Mouse (Mus musculus) liver, adult 2 months (tissue): ENCODE measurements at regions not wholly inside any gene's neighbourhood (a gene's known extent, or its start where the extent isn't known, plus 50 kb on each side); places are given as distances from the start of the nearest gene placed in this dataset.

ENCODE experiments used
- DNase-seq: peaks from one replicate; pipeline ENCODE4 v3.0.0-alpha.2; 2011; ENCODE audit warnings: low read depth, low spot score; ENCODE audit errors: extremely low read depth
- H3K27ac ChIP-seq: fragments of 200-500 bp; replicated peaks from 2 replicates; pipeline ENCODE4 v1.5.1; 2012; ENCODE audit warnings: low read depth, mild to moderate bottlenecking, control low read depth, inconsistent platforms, low read length; ENCODE audit not compliant: insufficient read depth
- H3K27me3 ChIP-seq: fragments of 200-500 bp; 2 replicates; pipeline ENCODE4 v1.6.1; 2012; ENCODE audit warnings: mild to moderate bottlenecking, moderate library complexity, low read length, inconsistent platforms; ENCODE audit not compliant: control insufficient read depth, insufficient read depth
- H3K36me3 ChIP-seq: fragments of 200-500 bp; 2 replicates; pipeline ENCODE4 v1.6.1; 2012; ENCODE audit warnings: low read length, inconsistent platforms; ENCODE audit not compliant: control insufficient read depth, insufficient read depth
- H3K4me1 ChIP-seq: fragments of 200-500 bp; 2 replicates; pipeline ENCODE4 v1.6.1; 2011; ENCODE audit warnings: low read length; ENCODE audit not compliant: control insufficient read depth, insufficient read depth
- H3K4me3 ChIP-seq: fragments of 200-500 bp; 2 replicates; pipeline ENCODE4 v1.5.1; 2011; ENCODE audit warnings: low read depth, mild to moderate bottlenecking, control low read depth, low read length, moderate library complexity; ENCODE audit not compliant: insufficient read depth
- H3K79me2 ChIP-seq: fragments of 200-500 bp; 2 replicates; pipeline ENCODE4 v1.6.1; 2012; ENCODE audit warnings: inconsistent platforms, mild to moderate bottlenecking, low read length, moderate library complexity; ENCODE audit not compliant: control insufficient read depth, insufficient read depth
- H3K9ac ChIP-seq: fragments of 200-500 bp; 2 replicates; pipeline ENCODE4 v1.6.1; 2012; ENCODE audit warnings: low read depth, mild to moderate bottlenecking, control low read depth, inconsistent platforms, low read length
- CTCF ChIP-seq: fragments of 200-500 bp; IDR thresholded peaks from 2 replicates; pipeline ENCODE4 v1.5.1; 2011; ENCODE audit warnings: low read depth, low read length, control low read depth
- POLR2A ChIP-seq: fragments of 200-500 bp; IDR thresholded peaks from 2 replicates; pipeline ENCODE4 v1.6.1; 2011; ENCODE audit warnings: low read length, control low read depth; ENCODE audit not compliant: insufficient read depth; ENCODE audit errors: extremely low read depth
- WGBS: fragments of 180-500 bp; shearing (Covaris S2); methylation state at CpG from one replicate; pipeline ENCODE4 v1.1.7; 2018; 5-methylcytosine and 5-hydroxymethylcytosine counted together

- Histone ChIP-seq H3K36me3 (no peaks in the 10 kb centered on the region), H3K4me3 (no peak overlapping the region), H3K4me1 (peaks cover 19% of the 10 kb centered on the region), H3K27me3 (no peaks in the 10 kb centered on the region), H3K9ac (no peak overlapping the region), H3K79me2 (no peaks in the 10 kb centered on the region), H3K27ac (no peak overlapping the region)
- no peak for TF ChIP-seq POLR2A
- no peak for TF ChIP-seq CTCF
- no peak for DNase-seq
- whole genome bisulfite sequencing: 72% methylated on average over 2 of the region's 2 CpGs
Observed at GRCm38 (mm10) chr3:148679121-148679520, 311.2 kb downstream of the Adgrl2 start.

GRCm38 (mm10) chr3:148676025-148676424 lies 314.3 kb downstream of the Adgrl2 start:
- WGBS: 97% methylated on average over 2 of the region's 2 CpGs
- TF ChIP-seq CTCF (no peak), POLR2A (no peak)
- no peak overlapping the region for H3K4me3 ChIP-seq
- no peak for DNase-seq
- peaks cover 9% of the 10 kb centered on the region for H3K4me1 ChIP-seq
- H3K27me3 ChIP-seq: no peaks in the 10 kb centered on the region
- no peaks in the 10 kb centered on the region for H3K36me3 ChIP-seq
- no peaks in the 10 kb centered on the region for H3K79me2 ChIP-seq
- no peak overlapping the region for H3K9ac ChIP-seq
- no peak overlapping the region for H3K27ac ChIP-seq

- Histone ChIP-seq H3K4me3 (no peak overlapping the region), H3K9ac (no peak overlapping the region), H3K27ac (no peak overlapping the region), H3K79me2 (no peaks in the 10 kb centered on the region), H3K4me1 (no peaks in the 10 kb centered on the region), H3K36me3 (no peaks in the 10 kb centered on the region), H3K27me3 (no peaks in the 10 kb centered on the region)
- WGBS: 62% methylated on average over 6 of the region's 6 CpGs
- TF ChIP-seq POLR2A: no peak
- no peak for TF ChIP-seq CTCF
- no peak for DNase-seq
Observed at GRCm38 (mm10) chr3:148662888-148663477, 327.4 kb downstream of the Adgrl2 start.

GRCm38 (mm10) chr3:148659024-148659423 lies 331.3 kb downstream of the Adgrl2 start:
- H3K9ac ChIP-seq: no peak overlapping the region
- no peaks in the 10 kb centered on the region for H3K79me2 ChIP-seq
- WGBS: 81% methylated on average over 5 of the region's 5 CpGs
- H3K27ac ChIP-seq: no peak overlapping the region
- DNase-seq: no peak
- H3K4me1 ChIP-seq: no peaks in the 10 kb centered on the region
- no peak for TF ChIP-seq POLR2A
- TF ChIP-seq CTCF: no peak
- no peaks in the 10 kb centered on the region for H3K36me3 ChIP-seq
- no peaks in the 10 kb centered on the region for H3K27me3 ChIP-seq
- no peak overlapping the region for H3K4me3 ChIP-seq

GRCm38 (mm10) chr3:148658368-148658767 lies 332.0 kb downstream of the Adgrl2 start:
- 87% methylated on average over 8 of the region's 8 CpGs for WGBS
- Histone ChIP-seq H3K4me3 (no peak overlapping the region), H3K9ac (no peak overlapping the region), H3K36me3 (no peaks in the 10 kb centered on the region), H3K27me3 (no peaks in the 10 kb centered on the region), H3K4me1 (no peaks in the 10 kb centered on the region), H3K79me2 (no peaks in the 10 kb centered on the region), H3K27ac (no peak overlapping the region)
- DNase-seq: no peak
- no peak for TF ChIP-seq CTCF
- no peak for TF ChIP-seq POLR2A

GRCm38 (mm10) chr3:148656187-148656586 lies 334.2 kb downstream of the Adgrl2 start:
- no peaks in the 10 kb centered on the region for H3K79me2 ChIP-seq
- TF ChIP-seq CTCF: no peak
- no peak for TF ChIP-seq POLR2A
- H3K4me1 ChIP-seq: no peaks in the 10 kb centered on the region
- no peak overlapping the region for H3K4me3 ChIP-seq
- H3K27ac ChIP-seq: no peak overlapping the region
- no peaks in the 10 kb centered on the region for H3K36me3 ChIP-seq
- H3K9ac ChIP-seq: no peak overlapping the region
- no peaks in the 10 kb centered on the region for H3K27me3 ChIP-seq
- WGBS: 89% methylated on average over 7 of the region's 7 CpGs
- DNase-seq: no peak
